Comparison of ENCODE assay signal across 14 mouse cellular contexts in genomic region chr4:59863869-59864268, GRCm38 (mm10). TPM values are rescaled to one million over a fixed set of nuclear protein-coding genes. Genes with fewer than 3 reads are reported as not detected.
DNase-seq lines count a peak whose midpoint lies in the region; ATAC-seq and TF ChIP-seq lines count a peak whose summit lies in the region.
"Had no signal": no experiment of that assay in that cellular context is flagged by ENCODE, and none has a peak within 500 bp of the region (broad histone marks: within the 10 kb centered on the region; RNA-seq: fewer than 3 reads in every experiment).

No protein-coding gene starts in this region.

- TF ChIP-seq CTCF in G1E (IDR thresholded peaks at IDR 0.05; ENCODE audit: low read depth, low read length) = no peak
- TF ChIP-seq CTCF in heart, postnatal 0 days (IDR thresholded peaks at IDR 0.05; ENCODE audit: low read depth) = no peak

- H3K4me1 ChIP-seq in forebrain, embryonic 10.5 days = no peaks in the 10 kb centered on the region
- no peaks in the 10 kb centered on the region; the same call in 1 of the 2 replicates for H3K4me1 ChIP-seq in forebrain, embryonic 16.5 days (replicated peaks; ENCODE audit: control insufficient read depth, insufficient read depth, low read length)
- peaks cover 25% of the 10 kb centered on the region for H3K4me1 ChIP-seq in G1E (ENCODE audit: insufficient read depth, low read depth, low read length)
- H3K4me1 ChIP-seq in heart, postnatal 0 days (ENCODE audit: control insufficient read depth, insufficient read depth) = peaks cover 3% of the 10 kb centered on the region; the same call in 1 of the 2 replicates
- no peaks in the 10 kb centered on the region for H3K4me1 ChIP-seq in midbrain, embryonic 14.5 days (ENCODE audit: control insufficient read depth, insufficient read depth, low read length)

- H3K4me2 ChIP-seq in forebrain, embryonic 16.5 days (ENCODE audit: low read length) = no peak overlapping the region
- H3K4me2 ChIP-seq in heart, postnatal 0 days (ENCODE audit: low read depth, low read length) = no peak overlapping the region
- no peak overlapping the region for H3K4me2 ChIP-seq in midbrain, embryonic 14.5 days (ENCODE audit: low read length)
- H3K4me2 ChIP-seq: midbrain, embryonic 13.5 days had no signal

- 0 out of 2 replicates have a peak overlapping the region, but pooled peaks have one; percentile 15 for H3K27ac ChIP-seq in forebrain, embryonic 10.5 days
- no peak overlapping the region for H3K27ac ChIP-seq in forebrain, embryonic 16.5 days (ENCODE audit: low read length)
- H3K27ac ChIP-seq in heart, postnatal 0 days (ENCODE audit: low read depth) = peak overlapping the region; percentile 46; the same call in 1 of the 2 replicates
- H3K27ac ChIP-seq in midbrain, embryonic 14.5 days (replicated peaks; ENCODE audit: low read depth, low read length) = no peak overlapping the region
- H3K27ac ChIP-seq: midbrain, embryonic 13.5 days had no signal

- no peak for ATAC-seq in forebrain, embryonic 16.5 days
- ATAC-seq in G1E (ENCODE audit: extremely low read depth, insufficient number of reproducible peaks, low FRiP score, poor library complexity, severe bottlenecking) = peak; percentile 84
- peak; percentile 43; the same call in 1 of the 2 replicates for ATAC-seq in heart, postnatal 0 days (ENCODE audit: insufficient read depth, low read depth)
- no peak for ATAC-seq in midbrain, embryonic 14.5 days (ENCODE audit: low FRiP score, low TSS enrichment)
- ATAC-seq: midbrain, embryonic 13.5 days had no signal

- H3K36me3 ChIP-seq in forebrain, embryonic 10.5 days (replicated peaks) = 0 out of 2 replicates have a peak, but pooled peaks cover 3% of the 10 kb centered on the region
- no peaks in the 10 kb centered on the region for H3K36me3 ChIP-seq in forebrain, embryonic 16.5 days (ENCODE audit: control insufficient read depth, insufficient read depth)
- H3K36me3 ChIP-seq in G1E (replicated peaks) = peaks cover 51% of the 10 kb centered on the region
- no peaks in the 10 kb centered on the region for H3K36me3 ChIP-seq in heart, postnatal 0 days (replicated peaks; ENCODE audit: control insufficient read depth, insufficient read depth, low read length)
- H3K36me3 ChIP-seq in midbrain, embryonic 14.5 days (ENCODE audit: control insufficient read depth, insufficient read depth, low read length) = no peaks in the 10 kb centered on the region
- H3K36me3 ChIP-seq: midbrain, embryonic 13.5 days had no signal

- no peak overlapping the region for H3K4me3 ChIP-seq in forebrain, embryonic 10.5 days
- H3K4me3 ChIP-seq in forebrain, embryonic 16.5 days (replicated peaks; ENCODE audit: low read length) = no peak overlapping the region
- peak overlapping the region; percentile 32; the same call in 1 of the 2 replicates for H3K4me3 ChIP-seq in G1E (ENCODE audit: low read depth, low read length)
- no peak overlapping the region for H3K4me3 ChIP-seq in heart, postnatal 0 days (ENCODE audit: low read depth, low read length)
- no peak overlapping the region for H3K4me3 ChIP-seq in midbrain, embryonic 14.5 days (replicated peaks; ENCODE audit: low read depth, low read length)
- H3K4me3 ChIP-seq: midbrain, embryonic 13.5 days had no signal

- 76% methylated on average over 6 of the region's 6 CpGs for WGBS in forebrain, embryonic 10.5 days
- WGBS in forebrain, embryonic 16.5 days = 84% methylated on average over 6 of the region's 6 CpGs
- 47% methylated on average over 6 of the region's 6 CpGs for WGBS in heart, postnatal 0 days
- WGBS in midbrain, embryonic 14.5 days = 76% methylated on average over 6 of the region's 6 CpGs

- H3K9me3 ChIP-seq in forebrain, embryonic 10.5 days = no peaks in the 10 kb centered on the region
- no peaks in the 10 kb centered on the region for H3K9me3 ChIP-seq in forebrain, embryonic 16.5 days (ENCODE audit: control insufficient read depth, low read length)
- H3K9me3 ChIP-seq in G1E (replicated peaks) = no peaks in the 10 kb centered on the region
- no peaks in the 10 kb centered on the region for H3K9me3 ChIP-seq in heart, postnatal 0 days (replicated peaks; ENCODE audit: control insufficient read depth, low read length)
- H3K9me3 ChIP-seq in midbrain, embryonic 14.5 days (ENCODE audit: control insufficient read depth, low read length) = no peaks in the 10 kb centered on the region
- H3K9me3 ChIP-seq: midbrain, embryonic 13.5 days had no signal

- H3K27me3 ChIP-seq in forebrain, embryonic 10.5 days (ENCODE audit: poor library complexity, severe bottlenecking) = no peaks in the 10 kb centered on the region
- no peaks in the 10 kb centered on the region for H3K27me3 ChIP-seq in forebrain, embryonic 16.5 days (replicated peaks; ENCODE audit: control insufficient read depth, insufficient read depth, low read length)
- no peaks in the 10 kb centered on the region for H3K27me3 ChIP-seq in G1E (ENCODE audit: insufficient read depth, low read length)
- no peaks in the 10 kb centered on the region for H3K27me3 ChIP-seq in heart, postnatal 0 days (ENCODE audit: control insufficient read depth, insufficient read depth, low read length)
- H3K27me3 ChIP-seq in midbrain, embryonic 14.5 days (ENCODE audit: control insufficient read depth, insufficient read depth, low read length) = no peaks in the 10 kb centered on the region
- H3K27me3 ChIP-seq: midbrain, embryonic 13.5 days had no signal

- no peak for DNase-seq in forebrain, embryonic 10.5 days (ENCODE audit: extremely low spot score, low spot score)
- peak; percentile 53 for DNase-seq in G1E (ENCODE audit: low spot score)
- DNase-seq in heart, postnatal 0 days (ENCODE audit: low spot score) = no peak
- DNase-seq in lung, postnatal 10 days = peak; percentile 49
- no peak for DNase-seq in thymus, postnatal 4 days
- DNase-seq in midbrain, embryonic 14.5 days = no peak
- DNase-seq in kidney, postnatal 10 days = no peak
- DNase-seq: cerebellum, adult 9-11 months had no signal

- no peak for TF ChIP-seq EP300 in heart, postnatal 0 days (IDR thresholded peaks at IDR 0.05; ENCODE audit: low read depth)

- H3K9ac ChIP-seq in forebrain, embryonic 16.5 days (replicated peaks; ENCODE audit: low read depth, low read length) = no peak overlapping the region
- no peak overlapping the region for H3K9ac ChIP-seq in heart, postnatal 0 days (replicated peaks; ENCODE audit: low read depth, low read length)
- H3K9ac ChIP-seq in midbrain, embryonic 14.5 days (replicated peaks; ENCODE audit: low read length) = no peak overlapping the region
- H3K9ac ChIP-seq: midbrain, embryonic 13.5 days had no signal

RNA-seq across cellular contexts. Expression of gene Slc46a2, which starts 51.0 kb away (rescaled TPM):
- polyA plus RNA-seq in forebrain, embryonic 10.5 days (2016; fragmentation: Nextera tagmentation; extraction: Ambion mirVana) = not detected in 2 replicates
- 0.16 TPM in 1 of 2 replicates, not detected in the other for polyA plus RNA-seq in forebrain, embryonic 16.5 days (2015; fragmentation: Nextera tagmentation; extraction: Ambion mirVana)
- not detected in 2 replicates for total RNA-seq in G1E (2014; fragmentation: Nextera tagmentation)
- 0.05 and 0.06 TPM in 2 replicates for total RNA-seq in G1E (2017)
- polyA plus RNA-seq in G1E (2012) = not detected in 2 replicates
- total RNA-seq in heart, postnatal 0 days (2014; rRNA removed; ENCODE audit: low replicate concordance) = 0.35 and 2.5 TPM in 2 replicates
- 0.10 and 0.14 TPM in 2 replicates for polyA plus RNA-seq in heart, postnatal 0 days (2015; fragmentation: Nextera tagmentation; extraction: Ambion mirVana)
- not detected in 2 replicates for polyA plus RNA-seq in midbrain, embryonic 14.5 days (2014; fragmentation: Nextera tagmentation; extraction: Ambion mirVana)
- total RNA-seq: gastrocnemius, adult 8-10 months; left cerebral cortex, adult 8-10 months had no signal
- polyA plus RNA-seq: C2C12; kidney, embryonic 14.5 days; midbrain, embryonic 13.5 days had no signal

RNA-seq across cellular contexts. Expression of gene Snx30, which starts 58.2 kb away (rescaled TPM):
- 5.7 and 5.8 TPM in 2 replicates for polyA plus RNA-seq in forebrain, embryonic 10.5 days (2016; fragmentation: Nextera tagmentation; extraction: Ambion mirVana)
- 8.5 and 8.9 TPM in 2 replicates for polyA plus RNA-seq in forebrain, embryonic 16.5 days (2015; fragmentation: Nextera tagmentation; extraction: Ambion mirVana)
- total RNA-seq in G1E (2014; fragmentation: Nextera tagmentation) (8.2 and 9.8 TPM in 2 replicates), G1E (2017) (33.2 and 36.4 TPM in 2 replicates)
- polyA plus RNA-seq in G1E (2012) = 4.7 and 5.4 TPM in 2 replicates
- 3.7 and 4.5 TPM in 2 replicates for total RNA-seq in heart, postnatal 0 days (2014; rRNA removed; ENCODE audit: low replicate concordance)
- 2.9 and 3.3 TPM in 2 replicates for polyA plus RNA-seq in heart, postnatal 0 days (2015; fragmentation: Nextera tagmentation; extraction: Ambion mirVana)
- 22.7 and 23.4 TPM in 2 replicates for polyA plus RNA-seq in midbrain, embryonic 14.5 days (2014; fragmentation: Nextera tagmentation; extraction: Ambion mirVana)

Comparison
In these comparisons a context has a peak if more than half of its experiments do, and no peak if none do; other contexts are left out.
1. H3K27ac ChIP-seq: peak in forebrain, embryonic 10.5 days (single experiment) and heart, postnatal 0 days (single experiment); none in forebrain, embryonic 16.5 days (single experiment) and midbrain, embryonic 14.5 days (single experiment).
2. DNase-seq: peak in G1E (single experiment) and lung, postnatal 10 days (single experiment); none in forebrain, embryonic 10.5 days (single experiment), heart, postnatal 0 days (single experiment), thymus, postnatal 4 days (single experiment), midbrain, embryonic 14.5 days (single experiment) and kidney, postnatal 10 days (single experiment).
3. ATAC-seq: peak in G1E (single experiment) and heart, postnatal 0 days (single experiment); none in forebrain, embryonic 16.5 days (single experiment) and midbrain, embryonic 14.5 days (single experiment).